Mouse (Mus musculus) ES-E14 (cell line): ENCODE data around the gene Klhl9. TPM values are rescaled to one million over a fixed set of nuclear protein-coding genes. Genes with fewer than 3 reads are reported as not detected.

ENCODE experiments used
- DNase-seq: peaks from one replicate; pipeline ENCODE4 v3.0.0-alpha.2; 2013; ENCODE audit warnings: low read depth, low spot score
- H3K27ac ChIP-seq: 2 replicates; pipeline ENCODE4 v1.5.1; 2012; ENCODE audit warnings: low read depth, mild to moderate bottlenecking, low read length, moderate library complexity, mixed read lengths; ENCODE audit not compliant: poor library complexity, insufficient read depth, severe bottlenecking
- H3K36me3 ChIP-seq: 2 replicates; pipeline ENCODE4 v1.6.1; 2012; ENCODE audit warnings: mild to moderate bottlenecking, low read length, moderate library complexity, mixed read lengths; ENCODE audit not compliant: control insufficient read depth, poor library complexity, insufficient read depth, severe bottlenecking
- H3K4me1 ChIP-seq, 2 experiments: fragments of 150-350 bp in 1 of 2; sonication (generic) in 1 of 2; 2 replicates each; pipeline ENCODE4 v1.6.1; 2012; ENCODE audit warnings: low read length in 2 of 2, mild to moderate bottlenecking in 1 of 2, mixed read lengths in 1 of 2; ENCODE audit not compliant: control insufficient read depth in 2 of 2, insufficient read depth in 2 of 2, poor library complexity in 1 of 2
- H3K4me3 ChIP-seq, 2 experiments: fragments of 150-350 bp in 1 of 2; sonication (generic) in 1 of 2; 2 replicates each; pipeline ENCODE4 v1.5.1; 2012; ENCODE audit warnings: low read length in 2 of 2, low read depth in 1 of 2, mild to moderate bottlenecking in 1 of 2, mixed read lengths in 1 of 2; ENCODE audit not compliant: insufficient read depth in 1 of 2, poor library complexity in 1 of 2, severe bottlenecking in 1 of 2
- H3K9ac ChIP-seq: 2 replicates; pipeline ENCODE4 v1.6.1; 2012; ENCODE audit warnings: low read depth, mild to moderate bottlenecking, low read length, mixed read lengths; ENCODE audit not compliant: poor library complexity, insufficient read depth, severe bottlenecking
- H3K9me3 ChIP-seq: fragments of 150-350 bp; sonication (generic); 2 replicates; pipeline ENCODE4 v1.6.1; 2012; ENCODE audit warnings: low read depth, mild to moderate bottlenecking, low read length; ENCODE audit not compliant: control insufficient read depth, insufficient read depth
- CHD2 ChIP-seq: IDR thresholded peaks from 2 replicates; pipeline ENCODE4 v1.6.1; 2014; ENCODE audit warnings: mild to moderate bottlenecking, low read depth, low read length, inconsistent platforms
- HCFC1 ChIP-seq: IDR thresholded peaks from 2 replicates; pipeline ENCODE4 v1.6.1; 2012; ENCODE audit warnings: low read length, inconsistent platforms, borderline replicate concordance; ENCODE audit not compliant: insufficient read depth
- MAFK ChIP-seq: IDR thresholded peaks from 2 replicates; pipeline ENCODE4 v1.6.1; 2014; ENCODE audit warnings: mild to moderate bottlenecking, low read depth, low read length, inconsistent platforms; ENCODE audit not compliant: insufficient read depth
- ZC3H11A ChIP-seq: IDR thresholded peaks from 2 replicates; pipeline ENCODE4 v1.6.1; 2012; ENCODE audit warnings: low read depth, mild to moderate bottlenecking, inconsistent platforms, low read length, borderline replicate concordance
- ZNF384 ChIP-seq: IDR thresholded peaks from 2 replicates; pipeline ENCODE4 v1.6.1; 2012; ENCODE audit warnings: low read depth, low read length, inconsistent platforms
- in situ Hi-C, 2 experiments: fragments of 600-800 bp; cut with MboI; formaldehyde crosslinking; loops; one replicate each; pipeline ENCODE4 v1.15.1; 2025; ENCODE audit warnings: low sequenced_read_pairs in 2 of 2, inconsistent platforms in 1 of 2; ENCODE audit not compliant: unreplicated experiment in 2 of 2
- total RNA-seq: library from RNA; depleted of rRNA; stranded (reverse); fragments of 300-350 nt; gene quantifications from 2 replicates; pipeline ENCODE4 v1.2.3, GENCODE M21; 2012

The Klhl9 gene
- total RNA-seq, 1 experiment = 31.5 TPM

DNA sequence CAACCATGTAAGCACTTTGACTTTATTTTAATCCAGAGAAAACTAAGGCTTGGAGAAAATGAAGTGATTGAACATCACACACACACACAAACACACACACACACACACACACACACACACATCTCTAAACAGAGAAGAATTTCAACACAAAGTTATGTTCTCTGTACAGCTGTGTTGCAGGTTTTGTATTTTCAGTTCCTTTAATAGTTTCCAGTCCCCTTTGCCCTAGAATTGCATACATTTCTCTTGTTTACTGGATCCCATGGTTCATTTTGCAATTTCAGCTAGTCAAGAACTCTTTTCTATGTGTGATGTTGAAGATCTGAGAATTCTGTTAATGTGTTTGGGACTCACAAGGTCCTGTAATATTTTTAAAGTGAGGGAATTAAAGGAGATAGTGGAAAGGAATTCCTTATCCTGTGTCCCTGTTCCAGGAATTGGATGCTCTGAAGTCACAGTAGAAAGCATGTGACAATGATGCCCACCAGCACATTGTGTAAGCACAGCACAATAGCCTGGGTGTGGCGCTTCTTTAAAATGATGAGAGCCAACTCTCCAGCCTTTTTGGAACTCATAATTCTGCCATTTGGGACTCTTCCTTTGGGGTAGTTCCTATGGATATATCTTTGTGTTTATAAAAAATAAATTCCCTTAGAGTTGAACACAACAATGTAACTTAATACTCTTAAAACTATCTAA, 15.0 kb downstream of the Klhl9 start:
- H3K9me3 ChIP-seq = no peaks in the 10 kb centered on the region
- H3K27ac ChIP-seq = no peak overlapping the region
- no peak for DNase-seq
- in situ Hi-C loops = no loop called here
- H3K9ac ChIP-seq = no peak overlapping the region
- no peak overlapping the region for H3K4me3 ChIP-seq
- 0 out of 4 replicates have a peak, but pooled peaks cover 0 to 4% of the 10 kb centered on the region in 2 experiments for H3K4me1 ChIP-seq
- H3K36me3 ChIP-seq = no peaks in the 10 kb centered on the region
- TF ChIP-seq CHD2 (no peak), ZNF384 (no peak), ZC3H11A (no peak)

DNA sequence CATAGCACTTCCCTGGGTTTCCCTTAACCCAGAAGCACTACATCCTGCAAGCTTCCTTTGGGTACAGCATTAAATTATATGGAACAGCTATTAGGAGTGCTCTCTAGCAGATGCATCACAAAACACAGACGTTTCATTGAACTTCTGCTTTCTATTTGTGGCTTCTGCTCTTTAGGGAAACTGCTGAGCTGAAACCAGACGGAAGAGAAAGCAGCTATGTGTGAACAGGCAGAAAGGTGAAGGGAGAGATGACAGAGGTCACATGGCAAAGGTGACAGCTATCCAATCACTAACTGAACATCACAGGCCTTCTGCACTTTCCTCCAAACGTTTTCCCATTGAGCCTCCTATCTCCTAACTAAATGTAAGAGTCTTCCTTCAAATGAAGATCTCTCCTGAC, 16.3 kb downstream of the Klhl9 start:
- no peak overlapping the region for H3K9ac ChIP-seq
- H3K4me1 ChIP-seq = 0 out of 4 replicates have a peak, but pooled peaks cover 0 to 4% of the 10 kb centered on the region in 2 experiments
- no peaks in the 10 kb centered on the region for H3K9me3 ChIP-seq
- H3K4me3 ChIP-seq = no peak overlapping the region
- TF ChIP-seq HCFC1 (no peak), ZNF384 (no peak), MAFK (no peak), CHD2 (no peak), ZC3H11A (no peak)
- no peaks in the 10 kb centered on the region for H3K36me3 ChIP-seq
- in situ Hi-C loops = no loop called here
- H3K27ac ChIP-seq = no peak overlapping the region
- DNase-seq = no peak

DNA sequence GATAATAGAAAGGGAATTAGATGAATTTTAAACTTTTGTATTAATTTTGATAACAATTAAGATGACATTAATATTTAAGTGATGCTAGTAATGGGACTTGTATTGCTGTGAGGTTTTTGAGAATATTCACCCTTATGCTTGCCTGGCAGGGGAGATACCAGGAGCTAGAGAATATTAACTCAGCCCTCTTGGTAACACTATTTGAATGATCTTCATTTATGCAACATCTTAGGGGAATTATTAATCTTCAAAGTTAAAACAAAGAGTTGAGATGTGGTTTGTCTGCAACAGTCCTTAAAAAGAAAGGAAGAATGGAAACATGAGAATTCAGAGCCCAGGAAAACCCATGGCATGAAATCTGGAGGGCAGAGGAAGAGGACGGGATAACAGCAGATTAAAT, 23.0 kb downstream of the Klhl9 start:
- DNase-seq = no peak
- Histone ChIP-seq H3K4me3 (no peak overlapping the region), H3K9me3 (no peaks in the 10 kb centered on the region), H3K27ac (no peak overlapping the region), H3K9ac (no peak overlapping the region), H3K4me1 (no peaks in the 10 kb centered on the region), H3K36me3 (no peaks in the 10 kb centered on the region)
- TF ChIP-seq HCFC1 (no peak), CHD2 (no peak), ZNF384 (no peak), MAFK (no peak), ZC3H11A (no peak)
- in situ Hi-C loops = no loop called here

DNA sequence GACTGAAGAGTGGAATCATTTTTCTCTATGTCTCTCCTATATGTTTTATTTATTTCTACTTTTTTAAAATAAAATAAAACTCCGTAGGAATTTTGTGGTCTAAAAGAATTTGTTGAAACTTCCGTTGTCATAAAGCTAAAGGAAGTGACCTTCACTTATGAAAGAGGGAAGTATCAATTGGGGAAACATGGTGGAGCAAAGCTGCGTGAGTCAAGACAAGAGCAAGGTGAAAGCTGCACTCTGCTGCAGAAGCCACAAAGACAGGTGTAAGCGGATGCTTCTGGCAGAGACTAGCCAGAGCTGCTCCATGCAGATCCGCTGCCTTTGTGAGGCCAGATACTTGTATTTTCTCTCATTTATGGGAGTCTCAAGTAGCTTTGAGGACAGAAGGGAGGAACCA, 23.5 kb downstream of the Klhl9 start:
- Histone ChIP-seq H3K36me3 (no peaks in the 10 kb centered on the region), H3K9ac (no peak overlapping the region), H3K4me3 (no peak overlapping the region), H3K27ac (no peak overlapping the region), H3K4me1 (no peaks in the 10 kb centered on the region), H3K9me3 (no peaks in the 10 kb centered on the region)
- in situ Hi-C loops = no loop called here
- DNase-seq = no peak
- TF ChIP-seq CHD2 = no peak
- TF ChIP-seq ZC3H11A = no peak

DNA sequence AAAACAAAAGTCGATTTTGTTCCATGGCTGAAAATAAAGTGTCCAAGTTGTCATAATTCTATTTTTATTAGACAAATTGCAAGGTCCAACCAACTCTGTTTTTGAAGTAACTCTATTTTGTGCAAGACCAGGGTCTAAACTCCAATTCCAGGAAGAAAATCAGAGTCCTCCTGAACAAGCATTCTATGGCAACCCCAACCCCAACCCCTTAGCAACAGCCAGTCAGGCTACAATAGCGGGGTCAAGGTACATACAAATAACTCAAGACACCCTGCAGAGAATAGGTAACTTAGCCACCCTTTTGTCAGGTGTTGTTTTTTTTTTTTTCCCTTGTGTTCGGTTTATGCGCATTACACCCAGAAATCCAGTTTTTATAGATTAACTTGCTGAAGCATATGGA, 24.5 kb downstream of the Klhl9 start:
- Histone ChIP-seq H3K4me1 (no peaks in the 10 kb centered on the region), H3K27ac (no peak overlapping the region), H3K9me3 (no peaks in the 10 kb centered on the region), H3K36me3 (no peaks in the 10 kb centered on the region), H3K4me3 (no peak overlapping the region), H3K9ac (no peak overlapping the region)
- in situ Hi-C loops = no loop called here
- TF ChIP-seq CHD2 = no peak
- no peak for TF ChIP-seq ZNF384
- TF ChIP-seq HCFC1 = no peak
- TF ChIP-seq MAFK = no peak
- no peak for TF ChIP-seq ZC3H11A
- no peak for DNase-seq
